Mouse (Mus musculus) right cerebral cortex, postnatal 4 days (tissue): ENCODE results near the gene Dock11.
A peak's percentile ranks its signal among the peaks of the same experiment; 100 is the strongest.

Experiments used
- DNase-seq: peaks from one replicate; pipeline ENCODE4 v3.0.0-alpha.2; 2022

The Dock11 gene

GRCm38 (mm10) chrX:36111622-36112421 lies 223.2 kb downstream of the Dock11 start, which contains the start of gene Il13ra1:
Gene Il13ra1 (plus strand): TSS chrX:36112110.
- peak; percentile 5 for DNase-seq

DNA sequence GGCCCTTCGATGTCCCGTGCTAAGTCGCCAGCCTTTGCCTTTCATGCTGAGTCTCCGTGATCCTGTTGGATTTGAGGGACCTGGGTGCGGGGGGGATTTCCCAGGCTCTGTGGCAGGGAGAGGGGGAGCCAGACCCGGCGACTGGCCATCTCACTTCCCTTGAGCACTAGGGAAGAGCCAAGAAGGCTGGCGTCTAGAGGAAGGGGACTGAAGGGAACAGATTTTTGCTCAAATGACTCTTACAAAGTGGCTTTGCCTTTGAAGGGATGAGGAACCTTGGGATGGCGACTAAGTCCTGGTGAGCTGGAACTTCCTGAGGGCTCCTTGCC lies 223.8 kb downstream of the Dock11 start:
- DNase-seq = no peak

DNA sequence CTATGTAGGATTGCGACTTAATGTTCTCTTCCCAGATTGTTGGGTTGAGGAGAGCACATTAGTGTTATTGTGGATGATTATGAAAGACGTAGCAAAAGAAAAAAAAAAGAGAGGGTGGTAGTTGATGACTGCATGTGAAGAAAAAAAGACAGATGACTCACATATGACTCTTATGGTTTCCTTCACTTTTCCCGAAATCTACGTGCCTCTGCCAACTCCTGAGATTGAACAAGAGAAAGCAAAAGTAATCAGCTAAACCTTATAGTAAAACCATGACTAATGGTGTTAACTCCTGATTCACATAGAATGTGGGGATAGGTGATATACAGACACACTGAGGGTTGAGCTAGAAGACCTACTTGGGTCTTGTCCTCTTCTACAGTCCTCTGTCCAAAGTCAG lies 226.5 kb downstream of the Dock11 start:
- no peak for DNase-seq
